Mouse (Mus musculus) left cerebral cortex, postnatal 25 days (tissue): Measurements from ENCODE around the gene Notch4. TPM values are rescaled to one million over a fixed set of nuclear protein-coding genes. Genes with fewer than 3 reads are reported as not detected.
"Not testable (repeated sequence)": the region's sequence is repeated elsewhere in the genome, so short reads cannot be mapped to it uniquely, and the experiment has no call there.

Source experiments
- DNase-seq, 2 experiments: peaks; one replicate each; pipeline ENCODE4 v3.0.0; 2022; ENCODE audit warnings: low spot score in 2 of 2, mixed read lengths in 1 of 2
- intact Hi-C: fragments of 180-260 bp; cut with DNase I; formaldehyde crosslinking; loops from one replicate; pipeline ENCODE4 v1.15.1; 2025
- total RNA-seq, 2 experiments: library from RNA; stranded (reverse); gene quantifications; 2 replicates each; pipeline ENCODE4 v1.2.3; 2021

Notch4 gene
- 10 to 100 TPM; 10.9 to 11.9 TPM for total RNA-seq

- no peak for DNase-seq
- intact Hi-C loops = no loop called here
Observed at GRCm38 (mm10) chr17:34564003-34564421, at the start of gene Notch4. Gene Notch4 (plus strand): TSS chr17:34564268.

GRCm38 (mm10) chr17:34516514-34516913 is 47.6 kb upstream of the Notch4 start:
- DNase-seq = no peak
- intact Hi-C loops = loop anchor here (5.0 kb wide), 1 partner anchor 44 kb away; no protein-coding TSS in a partner anchor

GRCm38 (mm10) chr17:34517252-34517651 is 46.8 kb upstream of the Notch4 start, which contains the start of gene Btnl6:
Gene Btnl6 (minus strand): TSS chr17:34517352.
- intact Hi-C loops = loop anchor here (5.0 kb wide), 1 partner anchor 45 kb away; no protein-coding TSS in a partner anchor
- DNase-seq = no peak

DNA sequence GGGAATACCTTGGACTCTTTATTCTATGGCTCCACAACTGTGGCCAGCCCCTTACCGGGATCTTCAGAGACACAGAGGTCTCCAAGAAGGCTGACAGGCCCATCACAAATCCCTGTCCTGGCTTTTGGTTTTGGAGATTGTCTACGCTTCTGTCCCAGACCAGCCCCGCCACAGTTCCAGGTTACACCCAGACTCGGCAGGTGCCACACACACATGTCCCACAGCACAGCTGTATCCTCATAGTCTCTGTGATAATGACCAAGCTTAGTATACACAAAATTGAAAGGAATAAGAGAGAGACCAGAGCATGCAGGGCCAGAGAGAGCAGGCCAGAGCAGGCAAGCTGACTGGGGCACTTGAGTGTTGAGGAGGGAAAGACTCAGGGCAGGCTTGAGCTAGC is 46.3 kb upstream of the Notch4 start:
- intact Hi-C loops = loop anchor here (5.0 kb wide), 1 partner anchor 45 kb away; no protein-coding TSS in a partner anchor
- DNase-seq = no peak

GRCm38 (mm10) chr17:34518571-34518970 is 45.5 kb upstream of the Notch4 start:
- not testable (repeated sequence) for DNase-seq
- intact Hi-C loops = loop anchor here (5.0 kb wide), 1 partner anchor 46 kb away; no protein-coding TSS in a partner anchor

DNA sequence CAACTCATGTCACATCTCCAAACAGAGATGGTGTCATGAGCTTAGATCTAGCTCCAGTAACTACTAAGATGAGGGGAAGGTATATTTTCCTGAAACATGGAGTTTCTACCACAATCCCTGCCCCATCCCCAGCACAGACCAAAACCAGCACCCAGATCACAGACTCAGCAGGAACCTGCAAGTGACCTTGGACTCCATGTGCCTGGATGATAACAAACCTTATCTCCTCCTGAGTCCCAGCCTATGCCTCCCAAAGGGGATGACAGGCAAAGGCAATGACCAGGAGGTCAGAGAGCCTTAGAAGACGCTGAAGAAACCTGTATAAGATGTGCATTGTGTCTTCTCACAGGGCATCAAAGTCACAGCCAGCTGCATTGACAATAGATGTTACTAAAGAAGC is 45.1 kb upstream of the Notch4 start:
- DNase-seq = no peak
- intact Hi-C loops = loop anchor here (5.0 kb wide), 1 partner anchor 47 kb away; no protein-coding TSS in a partner anchor

DNA sequence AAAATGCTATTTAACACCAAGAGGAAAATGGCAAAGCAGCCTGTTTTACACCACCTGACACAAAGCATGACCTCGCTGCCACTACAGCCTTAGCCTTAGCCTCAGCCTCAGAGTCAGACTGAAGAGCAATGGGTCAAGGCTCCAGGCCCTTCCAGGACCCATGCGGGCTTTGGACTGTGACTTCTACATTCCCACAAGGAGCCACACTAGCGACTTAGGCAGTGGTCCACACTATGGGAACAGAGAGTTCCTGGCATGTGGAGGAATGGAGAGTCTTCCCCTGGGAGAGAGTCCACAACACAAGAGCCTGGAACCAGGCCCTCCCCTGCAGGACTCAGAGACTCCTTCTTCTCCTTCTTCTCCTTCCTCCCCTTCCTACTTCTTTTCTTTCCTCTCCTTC is 31.4 kb upstream of the Notch4 start:
- DNase-seq = no peak
- intact Hi-C loops = no loop called here

- DNase-seq, intact Hi-C loops: not testable (repeated sequence)
Observed at GRCm38 (mm10) chr17:34543567-34543966, 20.5 kb upstream of the Notch4 start.

DNA sequence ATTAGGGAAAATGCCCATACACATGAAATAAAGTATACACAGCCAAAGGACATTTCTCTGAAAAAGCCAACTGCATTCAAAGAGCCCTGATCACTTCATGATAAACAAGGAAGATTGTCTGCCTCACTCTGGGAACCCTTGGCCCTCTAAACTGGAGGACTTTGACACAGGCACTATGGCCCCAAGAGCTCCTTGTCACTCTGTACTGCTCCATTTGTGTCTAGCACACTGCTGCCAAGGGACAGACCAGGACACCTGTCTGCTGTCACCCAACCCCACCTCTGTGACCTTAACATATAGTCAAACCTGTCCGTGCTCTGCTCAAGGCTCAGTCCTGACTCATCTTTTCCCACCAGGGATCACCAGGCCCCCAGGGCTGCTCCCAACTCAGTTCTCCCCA is 17.3 kb upstream of the Notch4 start:
- DNase-seq = no peak

GRCm38 (mm10) chr17:34547601-34548000 is 16.5 kb upstream of the Notch4 start:
- intact Hi-C loops = no loop called here
- DNase-seq = no peak

More for the DNA sequence above, 17.3 kb upstream of the Notch4 start:
- intact Hi-C loops = no loop called here

GRCm38 (mm10) chr17:34549156-34549555 is 14.9 kb upstream of the Notch4 start:
- intact Hi-C loops = no loop called here
- no peak for DNase-seq

DNA sequence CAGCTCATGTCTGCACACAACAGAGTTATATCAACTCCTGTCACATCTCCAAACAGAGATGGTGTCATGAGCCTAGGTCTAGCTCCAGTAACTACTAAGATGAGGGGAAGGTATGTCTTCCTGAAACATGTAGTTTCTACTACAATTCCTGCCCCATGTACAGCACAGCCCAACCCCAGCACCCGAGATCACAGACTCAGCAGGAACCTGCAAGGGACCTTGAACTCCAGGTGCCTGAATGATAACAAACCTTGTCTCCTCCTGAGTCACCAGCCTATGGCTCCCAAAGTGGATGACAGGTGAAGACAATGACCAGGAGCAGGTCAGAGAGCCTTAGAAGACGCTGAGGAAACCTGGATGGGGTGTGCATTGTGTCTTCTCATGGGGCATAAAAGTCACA is 14.2 kb upstream of the Notch4 start:
- no peak for DNase-seq
- intact Hi-C loops = no loop called here

DNA sequence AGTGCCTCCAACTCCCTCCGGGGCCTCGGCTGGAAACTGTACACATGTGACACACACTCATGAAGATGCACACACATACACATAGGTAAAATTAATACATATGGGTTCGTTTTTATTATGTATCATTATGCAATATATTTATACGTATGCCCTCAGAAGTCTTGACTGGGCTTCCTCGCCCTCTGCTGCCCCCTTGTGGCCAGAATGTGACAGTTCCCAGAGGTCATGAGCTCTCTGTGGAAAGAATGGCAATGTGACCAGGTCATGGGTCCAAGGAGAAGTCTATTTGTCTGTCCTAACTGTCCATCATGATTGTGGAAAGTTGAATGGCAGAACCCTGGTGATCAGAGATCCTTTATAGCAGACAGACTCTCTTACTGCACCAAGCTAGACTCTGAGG is 8.6 kb upstream of the Notch4 start:
- DNase-seq = peak; percentile 58 to 67
- intact Hi-C loops = no loop called here

- intact Hi-C loops = loop anchor here (2.0 kb wide), 1 partner anchor 116 kb away; no protein-coding TSS in a partner anchor
- DNase-seq = no peak
Observed at GRCm38 (mm10) chr17:34556406-34556805, 7.7 kb upstream of the Notch4 start.

DNA sequence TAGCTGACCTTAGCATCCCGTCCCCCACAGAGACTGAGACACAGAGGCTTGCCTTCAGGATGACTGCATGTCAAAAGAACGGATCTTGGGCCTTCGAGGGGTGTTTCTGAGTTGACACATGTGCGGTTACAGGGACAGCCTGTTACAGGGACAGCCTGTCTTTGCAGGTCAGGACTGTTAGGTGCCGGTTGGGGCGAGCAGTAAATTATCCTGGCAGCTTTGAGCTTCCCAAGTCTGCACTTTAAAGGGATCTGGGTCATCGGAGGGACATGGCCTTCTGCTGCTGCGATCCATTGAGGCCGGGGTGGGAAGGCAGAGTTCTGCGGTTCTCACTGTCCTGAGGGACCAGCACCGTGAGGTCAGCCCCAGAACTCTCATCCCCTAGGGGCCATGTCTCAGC is 6.7 kb upstream of the Notch4 start:
- DNase-seq = no peak
- intact Hi-C loops = loop anchor here (2.0 kb wide), 1 partner anchor 117 kb away; no protein-coding TSS in a partner anchor

DNA sequence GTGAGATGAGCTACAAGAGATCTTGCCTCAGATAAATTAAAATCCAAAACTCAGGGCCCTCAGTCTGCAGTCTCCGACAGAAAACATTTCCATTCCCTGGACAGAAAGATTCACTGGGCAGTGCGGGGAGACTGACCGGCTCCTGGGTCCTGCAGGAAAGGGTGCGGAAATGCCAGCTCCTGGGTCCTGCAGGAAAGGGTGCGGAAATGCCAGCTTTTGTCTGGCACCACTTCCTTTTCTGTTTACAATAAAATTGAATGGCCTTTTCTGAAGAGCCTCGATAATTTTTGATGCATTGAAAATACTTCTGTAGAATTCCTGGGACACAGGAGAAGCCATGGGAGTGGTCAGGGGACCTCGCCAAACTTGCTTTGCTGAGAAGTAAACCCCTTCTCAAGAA is 5.0 kb upstream of the Notch4 start:
- no peak for DNase-seq
- intact Hi-C loops = no loop called here

DNA sequence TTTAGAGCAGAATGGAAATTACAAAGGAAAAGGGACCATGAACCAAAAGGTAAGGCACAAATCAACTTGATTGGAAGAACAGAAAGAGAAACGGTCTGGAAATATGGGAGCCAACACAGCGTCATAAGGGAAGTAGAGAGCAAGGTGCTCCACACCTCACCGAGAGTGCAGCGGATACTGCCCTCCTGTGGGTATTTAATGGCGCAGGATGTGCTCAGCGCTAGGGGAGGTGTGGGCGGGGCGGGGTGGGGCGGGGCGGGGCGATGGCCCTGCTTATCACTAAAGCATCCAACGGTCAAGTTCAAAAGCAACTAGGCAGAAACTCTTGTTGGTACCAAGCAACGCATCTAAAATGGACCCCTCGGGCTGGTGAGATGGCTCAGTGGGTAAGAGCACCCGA is 4.2 kb upstream of the Notch4 start:
- no peak for DNase-seq

GRCm38 (mm10) chr17:34560438-34560837 is 3.6 kb upstream of the Notch4 start:
- intact Hi-C loops = no loop called here
- no peak for DNase-seq

More for the DNA sequence above, 4.2 kb upstream of the Notch4 start:
- intact Hi-C loops = no loop called here

- intact Hi-C loops = no loop called here
- DNase-seq = no peak
Observed at GRCm38 (mm10) chr17:34561200-34561599, 2.9 kb upstream of the Notch4 start.

- intact Hi-C loops = no loop called here
- DNase-seq = no peak
Observed at GRCm38 (mm10) chr17:34562595-34562994, 1.5 kb upstream of the Notch4 start.

DNA sequence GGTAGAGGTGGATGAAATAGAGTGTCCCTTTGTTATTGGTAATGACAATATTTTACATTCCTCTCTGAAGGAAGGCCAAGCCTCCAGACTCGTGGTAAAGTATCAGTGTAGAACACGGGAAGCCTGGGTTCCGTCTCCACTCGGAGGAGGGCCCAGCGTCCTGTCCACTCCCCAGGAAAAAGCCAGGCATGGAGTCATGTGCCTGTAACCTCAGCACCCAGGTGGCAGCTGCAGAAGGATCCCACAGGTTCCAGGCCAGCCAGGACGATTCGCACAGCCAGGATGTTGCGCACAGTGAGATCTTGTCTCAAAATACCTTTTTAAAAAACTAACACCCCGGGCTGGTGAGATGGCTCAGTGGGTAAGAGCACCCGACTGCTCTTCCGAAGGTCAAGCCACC is 714 bp upstream of the Notch4 start:
- intact Hi-C loops = no loop called here
- no peak for DNase-seq

- no peak for DNase-seq
- intact Hi-C loops = no loop called here
Observed at GRCm38 (mm10) chr17:34564796-34565195, 728 bp downstream of the Notch4 start.
